Mouse (Mus musculus) hindbrain, embryonic 14.5 days (tissue): Measurements from ENCODE around the gene Gmds. TPM values are rescaled to one million over a fixed set of nuclear protein-coding genes. Genes with fewer than 3 reads are reported as not detected.

Source experiments
- ATAC-seq: fragments of 200-750 bp; cut with Nextera tagmentation; 2 replicates; pipeline ENCODE4 v1.8.0; 2017; ENCODE audit warnings: moderate number of reproducible peaks, mild to moderate bottlenecking, moderate TSS enrichment, moderate library complexity; ENCODE audit not compliant: low FRiP score
- DNase-seq: peaks from one replicate; pipeline ENCODE4 v3.0.0-alpha.2; 2015; ENCODE audit warnings: low spot score
- H3K27ac ChIP-seq: fragments of 300-500 bp; sonication (generic); 2 replicates; pipeline ENCODE4 v1.5.1; 2014; ENCODE audit warnings: mild to moderate bottlenecking, moderate library complexity
- H3K27me3 ChIP-seq: fragments of 300-500 bp; sonication (generic); 2 replicates; pipeline ENCODE4 v1.6.1; 2014; ENCODE audit warnings: mild to moderate bottlenecking, low read length, mixed read lengths; ENCODE audit not compliant: control insufficient read depth, insufficient read depth
- H3K36me3 ChIP-seq: fragments of 300-500 bp; sonication (generic); replicated peaks from 2 replicates; pipeline ENCODE4 v1.6.1; 2014; ENCODE audit not compliant: control insufficient read depth, insufficient read depth
- H3K4me1 ChIP-seq: fragments of 300-500 bp; sonication (generic); replicated peaks from 2 replicates; pipeline ENCODE4 v1.6.1; 2014; ENCODE audit warnings: antibody characterized with exemption, low read length, mixed read lengths; ENCODE audit not compliant: control insufficient read depth, insufficient read depth
- H3K4me2 ChIP-seq: fragments of 300-500 bp; sonication (generic); replicated peaks from 2 replicates; pipeline ENCODE4 v1.6.1; 2014; ENCODE audit warnings: mild to moderate bottlenecking, moderate library complexity
- H3K4me3 ChIP-seq: fragments of 300-500 bp; sonication (generic); replicated peaks from 2 replicates; pipeline ENCODE4 v1.5.1; 2014; ENCODE audit warnings: mild to moderate bottlenecking, low read length
- H3K9ac ChIP-seq: fragments of 300-500 bp; sonication (generic); 2 replicates; pipeline ENCODE4 v1.6.1; 2014
- H3K9me3 ChIP-seq: fragments of 300-500 bp; sonication (generic); 2 replicates; pipeline ENCODE4 v1.6.1; 2016; ENCODE audit warnings: low read length; ENCODE audit not compliant: control insufficient read depth
- WGBS: fragments of 180-500 bp; shearing (Covaris S2); extraction: QIAGEN DNeasy Blood & Tissue Kit; methylation state at CpG from one replicate; pipeline ENCODE4 v1.1.7; 2014; 5-methylcytosine and 5-hydroxymethylcytosine counted together
- polyA plus RNA-seq: library from polyadenylated mRNA; unstranded; fragments of >200 nt; fragmentation: Nextera tagmentation; extraction: Ambion mirVana; gene quantifications from 2 replicates; pipeline ENCODE4 v1.2.1, GENCODE M21; 2014

The Gmds gene
- polyA plus RNA-seq, 1 experiment from 2014 or later, result 39.8 TPM

DNA sequence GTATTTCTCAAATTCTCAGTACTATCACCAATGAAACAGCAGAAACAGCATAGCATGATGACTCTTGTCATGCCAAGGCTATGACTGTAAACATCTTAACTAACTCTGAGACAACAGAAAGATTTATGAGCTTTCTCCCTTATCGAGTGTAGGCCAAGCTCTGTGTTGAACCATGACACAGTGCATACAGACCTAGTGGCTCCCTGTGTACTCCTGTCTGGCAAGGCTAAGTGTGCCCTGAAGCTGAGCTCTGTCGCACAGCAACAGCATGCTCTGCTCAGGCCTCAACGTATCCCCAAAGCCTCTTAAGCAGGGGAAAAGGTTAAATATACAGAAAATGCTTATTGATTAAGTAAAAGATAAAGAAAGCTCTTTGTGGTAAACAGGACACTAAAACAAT, 194.9 kb downstream of the Gmds start:
- 83% methylated on average over 3 of the region's 3 CpGs for WGBS
- Histone ChIP-seq H3K9ac (no peak overlapping the region), H3K27me3 (no peaks in the 10 kb centered on the region), H3K4me2 (no peak overlapping the region), H3K36me3 (no peaks in the 10 kb centered on the region), H3K9me3 (no peaks in the 10 kb centered on the region), H3K4me1 (no peaks in the 10 kb centered on the region), H3K27ac (no peak overlapping the region), H3K4me3 (no peak overlapping the region)
- DNase-seq (no peak), ATAC-seq (no peak)

DNA sequence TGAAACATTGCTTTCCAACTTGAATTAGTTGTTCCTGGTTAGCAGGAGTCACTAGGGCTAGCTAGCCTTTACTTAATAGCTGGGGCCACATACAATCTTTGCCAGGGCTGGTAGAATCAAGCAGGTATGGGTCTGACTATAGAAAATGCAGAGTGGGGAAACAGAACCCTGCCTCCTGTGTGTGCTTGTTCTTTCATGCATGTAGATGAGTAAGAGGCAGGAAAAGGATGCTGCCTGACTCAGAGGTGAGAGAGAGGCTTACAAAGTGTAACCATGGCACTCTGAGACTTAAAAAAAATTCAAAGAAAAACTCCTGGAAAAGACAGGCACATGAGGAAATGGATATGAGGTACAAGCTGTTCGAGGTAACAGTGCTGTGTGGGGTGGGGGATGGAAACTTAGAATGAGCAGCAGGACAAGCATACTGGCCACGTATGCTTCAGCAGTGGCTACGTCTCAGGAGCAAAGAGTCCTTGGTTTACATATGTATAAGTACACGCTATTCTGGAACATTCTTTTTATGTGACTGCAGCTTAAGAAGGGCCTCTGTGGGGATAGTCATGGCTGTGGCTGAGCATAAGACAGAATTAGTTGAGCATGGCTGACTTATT, 203.8 kb downstream of the Gmds start:
- Histone ChIP-seq H3K4me2 (no peak overlapping the region), H3K9ac (no peak overlapping the region), H3K27me3 (no peaks in the 10 kb centered on the region), H3K36me3 (no peaks in the 10 kb centered on the region), H3K4me3 (no peak overlapping the region), H3K4me1 (no peaks in the 10 kb centered on the region), H3K9me3 (no peaks in the 10 kb centered on the region), H3K27ac (no peak overlapping the region)
- ATAC-seq (no peak), DNase-seq (no peak)
- WGBS, result 74% methylated on average over 4 of the region's 4 CpGs

DNA sequence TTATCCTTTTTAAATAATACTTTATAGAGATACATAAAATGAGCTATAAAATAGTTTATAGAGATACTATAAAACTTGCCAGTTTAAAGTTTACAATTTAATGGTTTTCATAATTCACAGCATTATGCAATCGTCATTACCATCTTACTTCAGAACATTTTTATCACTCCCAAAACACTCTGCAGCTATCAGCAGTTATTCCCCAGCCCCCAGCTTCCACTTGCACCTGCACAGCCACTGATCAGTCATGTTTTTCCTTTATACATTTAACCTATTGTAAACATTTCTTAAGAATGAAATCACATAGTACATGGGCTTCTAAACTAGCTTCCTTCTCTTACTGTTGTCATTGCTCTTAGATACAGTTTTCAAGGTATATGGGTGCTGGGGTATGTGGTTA, 208.6 kb downstream of the Gmds start:
- no peak for DNase-seq
- Histone ChIP-seq H3K27me3 (no peaks in the 10 kb centered on the region), H3K4me2 (no peak overlapping the region), H3K4me3 (no peak overlapping the region), H3K9me3 (no peaks in the 10 kb centered on the region), H3K9ac (no peak overlapping the region), H3K27ac (no peak overlapping the region), H3K36me3 (no peaks in the 10 kb centered on the region), H3K4me1 (no peaks in the 10 kb centered on the region)
- WGBS, result 90% methylated on average over 1 of the region's 1 CpGs
- ATAC-seq, result no peak

DNA sequence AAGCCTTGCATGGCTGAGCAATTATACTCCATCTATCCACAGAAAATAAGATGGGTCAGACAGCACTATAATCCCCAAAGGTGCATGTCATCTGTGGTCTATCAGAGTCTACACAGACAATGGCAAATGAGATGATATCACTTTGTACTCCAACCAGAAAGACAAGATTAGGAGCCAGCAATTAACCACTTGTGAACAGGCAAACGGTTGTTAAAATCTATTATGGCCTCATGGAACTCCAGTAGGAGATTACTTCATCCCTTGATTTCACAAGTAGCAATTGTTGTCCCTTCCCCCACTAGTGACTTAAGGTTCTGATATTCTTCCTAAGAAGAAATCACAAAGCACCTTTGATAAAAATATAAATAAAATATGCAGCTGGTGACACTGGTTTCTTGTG, 220.2 kb downstream of the Gmds start:
- no peaks in the 10 kb centered on the region for H3K4me1 ChIP-seq
- H3K9ac ChIP-seq, result no peak overlapping the region
- no peaks in the 10 kb centered on the region for H3K36me3 ChIP-seq
- H3K27ac ChIP-seq, result no peak overlapping the region
- H3K27me3 ChIP-seq, result no peaks in the 10 kb centered on the region
- ATAC-seq (no peak), DNase-seq (no peak)
- no peak overlapping the region for H3K4me3 ChIP-seq
- no peaks in the 10 kb centered on the region for H3K9me3 ChIP-seq
- H3K4me2 ChIP-seq, result no peak overlapping the region
- 79% methylated on average over 1 of the region's 1 CpGs for WGBS

DNA sequence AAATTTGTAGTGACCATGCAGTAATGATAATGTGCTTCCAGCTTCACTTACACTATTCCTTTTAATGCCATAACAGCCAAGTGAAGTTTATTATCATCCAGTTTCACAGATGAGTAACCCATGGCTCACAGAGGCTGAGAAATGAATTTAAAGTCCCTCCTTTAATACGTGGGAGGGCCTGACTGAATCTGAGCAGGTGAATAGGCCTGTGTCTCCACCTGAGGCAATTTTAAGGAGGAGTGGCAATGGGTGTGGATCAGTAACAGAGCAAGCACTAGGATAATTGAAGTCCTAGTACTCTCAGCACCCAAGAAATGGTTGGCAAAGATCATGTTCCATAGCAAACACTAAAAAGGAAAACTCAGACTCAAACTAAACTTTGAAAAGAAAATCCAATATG, 223.1 kb downstream of the Gmds start:
- Histone ChIP-seq H3K27ac (no peak overlapping the region), H3K4me3 (no peak overlapping the region), H3K27me3 (no peaks in the 10 kb centered on the region), H3K9ac (no peak overlapping the region), H3K9me3 (no peaks in the 10 kb centered on the region), H3K4me2 (no peak overlapping the region), H3K36me3 (no peaks in the 10 kb centered on the region), H3K4me1 (no peaks in the 10 kb centered on the region)
- DNase-seq (no peak), ATAC-seq (no peak)
- 86% methylated on average over 1 of the region's 1 CpGs for WGBS

DNA sequence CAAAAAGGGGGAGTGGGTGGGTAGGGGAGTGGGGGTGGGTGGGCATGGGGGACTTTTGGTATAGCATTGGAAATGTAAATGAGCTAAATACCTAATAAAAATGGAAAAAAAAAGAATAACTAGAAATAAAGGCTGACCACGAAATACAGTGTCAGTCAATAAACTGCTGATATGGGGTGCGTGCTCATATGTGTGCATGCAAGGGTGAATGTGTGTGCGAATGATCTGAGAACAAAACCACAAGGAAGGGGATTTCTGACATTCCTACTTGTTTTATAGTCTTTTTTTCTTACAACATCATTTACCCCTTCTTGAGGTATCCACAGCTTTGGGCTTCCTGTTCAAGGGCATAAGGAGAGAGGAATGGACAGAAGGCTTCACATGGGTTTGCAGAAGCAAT, 224.7 kb downstream of the Gmds start:
- no peak overlapping the region for H3K27ac ChIP-seq
- H3K4me1 ChIP-seq, result no peaks in the 10 kb centered on the region
- WGBS, result 96% methylated on average over 3 of the region's 3 CpGs
- no peaks in the 10 kb centered on the region for H3K27me3 ChIP-seq
- H3K4me2 ChIP-seq, result no peak overlapping the region
- H3K4me3 ChIP-seq, result no peak overlapping the region
- no peaks in the 10 kb centered on the region for H3K36me3 ChIP-seq
- DNase-seq (no peak), ATAC-seq (no peak)
- H3K9me3 ChIP-seq, result no peaks in the 10 kb centered on the region
- H3K9ac ChIP-seq, result no peak overlapping the region

DNA sequence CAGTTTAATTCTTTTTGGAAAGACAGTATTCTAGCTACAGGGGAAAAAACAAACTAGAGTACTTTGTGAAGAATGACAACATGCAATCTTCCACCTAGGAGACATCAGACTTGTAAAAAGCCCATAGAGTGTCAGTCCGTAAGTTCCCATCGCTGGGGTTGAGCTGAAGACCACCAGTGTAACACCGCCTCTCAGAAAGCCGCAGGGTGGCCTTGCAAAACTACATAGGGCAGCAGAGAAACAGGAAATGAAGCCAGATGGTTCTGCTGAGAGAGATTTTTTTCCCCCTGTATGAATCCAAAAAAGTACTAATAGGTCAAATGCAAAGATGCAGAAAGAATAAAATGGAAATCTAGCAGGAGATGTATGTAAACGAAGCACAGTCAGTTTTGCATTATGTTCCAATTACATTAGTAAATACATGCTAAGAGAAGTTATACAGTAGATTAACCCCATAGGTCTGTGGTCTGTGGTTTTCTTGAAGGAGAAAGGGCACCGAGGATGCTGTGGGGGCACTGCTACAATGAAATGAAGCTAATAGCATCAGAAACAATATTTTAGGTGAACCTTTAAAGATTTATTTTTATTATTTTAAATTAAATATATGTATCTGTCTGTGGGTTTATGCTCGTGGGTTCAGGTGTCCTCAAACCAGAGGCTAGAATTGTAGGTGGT, 250.1 kb downstream of the Gmds start:
- H3K4me3 ChIP-seq, result no peak overlapping the region
- no peak for ATAC-seq
- DNase-seq, result no peak

DNA sequence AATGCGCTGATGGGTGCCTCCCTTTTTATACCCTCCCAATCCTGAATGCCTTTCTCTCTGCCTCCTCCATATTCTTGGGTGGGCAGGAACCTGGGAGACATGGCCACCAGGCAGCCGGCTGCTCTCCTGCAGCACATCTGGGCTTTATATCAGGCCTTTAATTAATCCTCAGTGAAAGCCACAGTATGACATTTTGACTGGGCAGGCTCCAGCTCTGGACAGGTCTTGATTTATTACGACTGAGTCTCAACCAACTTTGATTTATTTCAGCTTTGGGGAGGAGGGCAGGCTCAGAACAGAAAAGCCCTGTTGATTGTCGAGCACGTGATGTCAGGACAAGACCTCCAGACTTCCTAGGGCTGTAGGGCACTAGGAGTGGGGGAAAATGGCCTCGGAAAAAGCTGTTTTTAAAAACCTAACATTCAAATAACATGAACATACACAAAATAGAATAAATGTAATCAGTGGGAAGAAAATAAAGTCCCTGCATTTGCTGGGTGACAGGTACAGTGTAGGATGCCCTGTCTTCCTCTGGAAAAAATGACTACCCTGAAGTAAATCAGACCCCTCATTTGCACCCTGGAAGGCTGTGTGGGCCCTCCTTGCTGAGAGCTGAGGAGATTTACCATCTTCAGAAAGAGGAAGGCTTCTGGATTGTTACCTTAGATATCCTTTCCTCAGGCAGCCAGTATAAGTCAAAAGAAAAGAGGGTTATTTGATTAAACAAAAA, 257.9 kb downstream of the Gmds start:
- H3K4me3 ChIP-seq, result no peak overlapping the region
- no peaks in the 10 kb centered on the region for H3K4me1 ChIP-seq
- no peaks in the 10 kb centered on the region for H3K9me3 ChIP-seq
- ATAC-seq (no peak), DNase-seq (no peak)
- H3K9ac ChIP-seq, result no peak overlapping the region
- H3K27ac ChIP-seq, result no peak overlapping the region
- H3K27me3 ChIP-seq, result no peaks in the 10 kb centered on the region
- H3K36me3 ChIP-seq, result no peaks in the 10 kb centered on the region
- 52% methylated on average over 6 of the region's 6 CpGs for WGBS
- H3K4me2 ChIP-seq, result no peak overlapping the region

More for the DNA sequence above, 250.1 kb downstream of the Gmds start:
- H3K9ac ChIP-seq, result no peak overlapping the region
- no peak overlapping the region for H3K4me2 ChIP-seq
- H3K27me3 ChIP-seq, result no peaks in the 10 kb centered on the region
- no peaks in the 10 kb centered on the region for H3K4me1 ChIP-seq
- no peak overlapping the region for H3K27ac ChIP-seq
- no peaks in the 10 kb centered on the region for H3K9me3 ChIP-seq
- H3K36me3 ChIP-seq, result no peaks in the 10 kb centered on the region
- WGBS, result 85% methylated on average over 7 of the region's 7 CpGs

DNA sequence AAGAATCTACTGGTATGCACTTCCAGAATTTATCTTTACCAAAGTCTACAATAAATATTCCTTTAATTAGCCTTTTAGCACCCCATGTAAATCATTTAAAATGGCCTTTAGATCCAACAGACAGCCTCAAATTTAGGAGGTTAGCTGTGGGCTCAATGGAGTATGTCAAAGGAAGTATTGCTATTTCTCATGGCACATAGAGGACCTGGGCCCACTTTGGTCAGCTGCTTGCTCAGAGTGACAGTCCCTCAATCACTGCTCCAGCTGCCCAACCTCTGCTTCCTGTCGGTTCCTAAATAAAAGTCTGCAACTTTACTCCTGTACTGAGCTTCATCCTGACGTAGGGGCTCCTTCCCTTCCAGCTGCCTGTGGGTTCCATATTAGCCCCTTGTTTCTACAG, 264.9 kb downstream of the Gmds start:
- Histone ChIP-seq H3K4me2 (no peak overlapping the region), H3K4me3 (no peak overlapping the region), H3K36me3 (no peaks in the 10 kb centered on the region), H3K27ac (no peak overlapping the region), H3K4me1 (no peaks in the 10 kb centered on the region), H3K9ac (no peak overlapping the region), H3K27me3 (no peaks in the 10 kb centered on the region), H3K9me3 (no peaks in the 10 kb centered on the region)
- ATAC-seq (no peak), DNase-seq (no peak)
- 87% methylated on average over 2 of the region's 2 CpGs for WGBS
